Mouse (Mus musculus) lung, adult 2 months (tissue): ENCODE measurements at regions not wholly inside any gene's neighbourhood (a gene's known extent, or its start where the extent isn't known, plus 50 kb on each side); places are given as distances from the start of the nearest gene placed in this dataset.

Experiments
- DNase-seq: peaks from one replicate; pipeline ENCODE4 v3.0.0; 2022
- H3K4me1 ChIP-seq: fragments of 200-500 bp; 2 replicates; pipeline ENCODE4 v1.6.1; 2011; ENCODE audit warnings: low read length; ENCODE audit not compliant: control insufficient read depth, insufficient read depth
- H3K4me3 ChIP-seq: fragments of 200-500 bp; replicated peaks from 2 replicates; pipeline ENCODE3; 2011; ENCODE audit warnings: low read depth, mild to moderate bottlenecking, control low read depth, low read length; ENCODE audit errors: extremely low read depth
- CTCF ChIP-seq: fragments of 200-500 bp; IDR thresholded peaks from 2 replicates; pipeline ENCODE4 v1.5.1; 2011; ENCODE audit warnings: mild to moderate bottlenecking, low read length, control low read depth; ENCODE audit not compliant: insufficient read depth
- POLR2A ChIP-seq: fragments of 200-500 bp; IDR thresholded peaks from 2 replicates; pipeline ENCODE4 v1.6.1; 2011; ENCODE audit warnings: low read depth, mild to moderate bottlenecking, control low read depth, low read length, borderline replicate concordance; ENCODE audit errors: extremely low read depth
- WGBS: fragments of 180-500 bp; shearing (Covaris S2); methylation state at CpG from one replicate; pipeline ENCODE4 v1.1.7; 2018; 5-methylcytosine and 5-hydroxymethylcytosine counted together

- DNase-seq = no peak
- Histone ChIP-seq H3K4me3 (no peak overlapping the region), H3K4me1 (no peaks in the 10 kb centered on the region)
- TF ChIP-seq POLR2A (no peak), CTCF (no peak)
Measured at GRCm38 (mm10) chr14:123040046-123040445, 56.2 kb upstream of the Tmtc4 start.

GRCm38 (mm10) chr14:123037444-123037843 lies 53.6 kb upstream of the Tmtc4 start:
- Histone ChIP-seq H3K4me3 (no peak overlapping the region), H3K4me1 (no peaks in the 10 kb centered on the region)
- no peak for TF ChIP-seq POLR2A
- 78% methylated on average over 2 of the region's 2 CpGs for WGBS
- no peak for DNase-seq
